Mouse (Mus musculus): ENCODE measurements around the gene Cib3.

DNA sequence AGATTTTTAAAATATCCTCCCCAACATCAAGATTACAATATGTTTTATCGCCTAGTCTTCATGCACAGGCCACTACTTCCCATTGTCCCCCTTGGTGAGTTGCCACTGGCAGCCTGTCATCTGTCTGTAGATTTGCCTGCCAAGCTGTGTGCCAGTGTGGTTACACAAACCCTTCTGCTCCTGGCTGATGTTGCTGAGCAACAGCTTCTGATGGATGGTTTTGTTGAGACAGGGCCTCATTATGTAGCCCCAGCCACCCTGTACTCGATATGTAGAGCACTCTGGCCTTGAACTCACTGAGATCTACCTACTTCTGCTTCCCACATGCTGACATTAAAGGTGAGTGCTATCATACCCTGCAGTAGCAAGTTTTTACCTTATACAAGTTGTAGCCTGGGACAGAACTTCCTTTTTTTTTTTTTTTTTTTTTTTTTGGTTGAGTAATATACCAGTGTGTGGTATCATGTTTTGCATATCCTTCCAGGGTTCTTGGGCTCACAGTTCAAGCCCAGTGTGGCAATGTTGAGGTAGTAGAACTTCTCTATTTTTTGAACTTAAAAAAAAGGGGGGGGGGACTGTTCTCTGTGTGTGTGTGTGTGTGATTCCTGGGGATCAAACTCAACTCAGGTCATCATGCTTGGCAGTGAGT, 29.0 kb downstream of the Cib3 start:
- TF ChIP-seq CHD2 (IDR thresholded peaks at IDR 0.05; ENCODE audit: low read length): no peak
- TF ChIP-seq CTCF (conservative IDR thresholded peaks at IDR 0.05 in 1 of 2, IDR thresholded peaks at IDR 0.05 in 1 of 2; ENCODE audit: low read depth in 2 of 2, low read length in 2 of 2): no peak
- no peak for TF ChIP-seq E2F4 (IDR thresholded peaks at IDR 0.05; ENCODE audit: insufficient replicate concordance, low read depth, low read length)
- no peak for TF ChIP-seq SMC3 (IDR thresholded peaks at IDR 0.05; ENCODE audit: low read depth, low read length)
- TF ChIP-seq EP300 (IDR thresholded peaks at IDR 0.05; ENCODE audit: low read length): peak; percentile 60
- no peak for TF ChIP-seq GABPA (IDR thresholded peaks at IDR 0.05; ENCODE audit: insufficient replicate concordance, low read depth, low read length)
- no peak for TF ChIP-seq MXI1 (IDR thresholded peaks at IDR 0.05; ENCODE audit: low read depth, low read length)
- 0 out of 2 replicates have a peak, but pooled peaks have one; percentile 13 for TF ChIP-seq TCF12 (IDR thresholded peaks at IDR 0.05; ENCODE audit: low read depth, low read length)
- TF ChIP-seq RCOR1 (conservative IDR thresholded peaks at IDR 0.05; ENCODE audit: low read depth, low read length): no peak
- TF ChIP-seq USF1 (IDR thresholded peaks at IDR 0.05; ENCODE audit: low read depth, low read length): no peak
- TF ChIP-seq HCFC1 (IDR thresholded peaks at IDR 0.05; ENCODE audit: low read depth, low read length): no peak
- no peak for TF ChIP-seq MAX (IDR thresholded peaks at IDR 0.05; ENCODE audit: low read length)
- peak; percentile 6; the same call in 1 of the 2 replicates for TF ChIP-seq JUN (IDR thresholded peaks at IDR 0.05; ENCODE audit: insufficient read depth, low read depth, low read length)
- no peak for TF ChIP-seq BHLHE40 (IDR thresholded peaks at IDR 0.05; ENCODE audit: low read depth, low read length)

Measured in CH12.LX (cell line).